Mouse (Mus musculus) liver, embryonic 14.5 days (tissue): ENCODE measurements at regions not wholly inside any gene's neighbourhood (a gene's known extent, or its start where the extent isn't known, plus 50 kb on each side); places are given as distances from the start of the nearest gene placed in this dataset.

ENCODE experiments used
- CTCF ChIP-seq: IDR thresholded peaks from 2 replicates; pipeline ENCODE4 v1.5.1; 2016; ENCODE audit warnings: antibody characterized with exemption, low read depth, control low read depth
- EP300 ChIP-seq: IDR thresholded peaks from 2 replicates; pipeline ENCODE4 v1.6.1; 2016; ENCODE audit warnings: antibody characterized with exemption, low read depth

GRCm38 (mm10) chr2:131683734-131684133 lies 121.7 kb upstream of the Adra1d start:
- TF ChIP-seq EP300 (no peak), CTCF (no peak)
